Mouse (Mus musculus) cerebellum, adult 9-11 months (tissue): Measurements from ENCODE around the gene Aspdh.
A peak's percentile ranks its signal among the peaks of the same experiment; 100 is the strongest.

Experiments used
- DNase-seq: peaks from one replicate; pipeline ENCODE4 v3.0.0; 2022

Gene Aspdh

GRCm38 (mm10) chr7:44465111-44465510, at the start of gene Aspdh:
Gene Aspdh, plus strand, starts transcription at chr7:44465391.
- peak; percentile 81 for DNase-seq

- DNase-seq = peak; percentile 66
These were observed 37.5 kb upstream of the Aspdh start for GRCm38 (mm10) chr7:44427666-44428065.

- DNase-seq = peak; percentile 77
These were observed 36.8 kb upstream of the Aspdh start for GRCm38 (mm10) chr7:44428171-44428950.

- DNase-seq = peak; percentile 79
These were observed 36.1 kb upstream of the Aspdh start, which contains the start of gene Lrrc4b for GRCm38 (mm10) chr7:44428968-44429521. Gene Lrrc4b, plus strand, starts transcription at chr7:44429018.

GRCm38 (mm10) chr7:44429534-44430488, 35.4 kb upstream of the Aspdh start:
- peak; percentile 67 for DNase-seq

GRCm38 (mm10) chr7:44432550-44432949, 32.6 kb upstream of the Aspdh start:
- no peak for DNase-seq

GRCm38 (mm10) chr7:44433371-44433770, 31.8 kb upstream of the Aspdh start:
- DNase-seq = peak; percentile 66

- no peak for DNase-seq
These were observed 31.1 kb upstream of the Aspdh start for GRCm38 (mm10) chr7:44434089-44434488.

GRCm38 (mm10) chr7:44435796-44436195, 29.4 kb upstream of the Aspdh start:
- peak; percentile 82 for DNase-seq

GRCm38 (mm10) chr7:44436267-44436666, 28.9 kb upstream of the Aspdh start:
- DNase-seq = peak; percentile 65

GRCm38 (mm10) chr7:44437188-44437587, 28.0 kb upstream of the Aspdh start:
- DNase-seq = peak; percentile 58

GRCm38 (mm10) chr7:44437933-44438332, 27.3 kb upstream of the Aspdh start:
- DNase-seq = peak; percentile 86

GRCm38 (mm10) chr7:44439696-44440095, 25.5 kb upstream of the Aspdh start:
- DNase-seq = peak; percentile 61

GRCm38 (mm10) chr7:44440479-44440878, 24.7 kb upstream of the Aspdh start:
- peak; percentile 57 for DNase-seq

- DNase-seq = no peak
These were observed 24.0 kb upstream of the Aspdh start for GRCm38 (mm10) chr7:44441180-44441579.

GRCm38 (mm10) chr7:44441648-44442109, 23.5 kb upstream of the Aspdh start:
- peak; percentile 85 for DNase-seq

- peak; percentile 80 for DNase-seq
These were observed 22.8 kb upstream of the Aspdh start for GRCm38 (mm10) chr7:44442407-44442821.

GRCm38 (mm10) chr7:44443268-44444173, 21.7 kb upstream of the Aspdh start:
- DNase-seq = peak; percentile 88

GRCm38 (mm10) chr7:44444886-44445527, 20.2 kb upstream of the Aspdh start:
- peak; percentile 73 for DNase-seq

GRCm38 (mm10) chr7:44445528-44445923, 19.7 kb upstream of the Aspdh start:
- peak; percentile 70 for DNase-seq
